Comparison of ENCODE assay signal across 8 mouse cellular contexts in genomic region chr11:102406900-102407833, GRCm38 (mm10). TPM values are rescaled to one million over a fixed set of nuclear protein-coding genes. Genes with fewer than 3 reads are reported as not detected.
DNase-seq lines count a peak whose midpoint lies in the region; ATAC-seq lines count a peak whose summit lies in the region.

No protein-coding gene starts in this region.

- H3K9me3 ChIP-seq in hindbrain, embryonic 13.5 days, result no peaks in the 10 kb centered on the region

- no peaks in the 10 kb centered on the region for H3K27me3 ChIP-seq in hindbrain, embryonic 13.5 days

- DNase-seq in T-cell, adult 2 months (ENCODE audit: low spot score), result peak; percentile 84
- peak; percentile 95 to 97 for DNase-seq in cerebellum, postnatal 14 days
- DNase-seq in frontal cortex, postnatal 14 days (ENCODE audit: low spot score in 2 of 2), result peak; percentile 67 to 81
- peak; percentile 81 for DNase-seq in left cerebral cortex, adult 11 months (ENCODE audit: low spot score)
- peak; percentile 91 for DNase-seq in lung, postnatal 36 days
- peak; percentile 94 for DNase-seq in retina, embryonic 14.5 days (ENCODE audit: low spot score)
- DNase-seq in thymus, postnatal 36 days, result peak; percentile 92 to 93

- peak; percentile 65 for ATAC-seq in hindbrain, embryonic 13.5 days (ENCODE audit: low FRiP score)

- H3K36me3 ChIP-seq in hindbrain, embryonic 13.5 days, result peaks cover 28% of the 10 kb centered on the region

- peak overlapping the region; percentile 77 for H3K4me3 ChIP-seq in hindbrain, embryonic 13.5 days

- WGBS in hindbrain, embryonic 13.5 days, result under 1% methylated on average over 85 of the region's 85 CpGs

- peaks cover 34% of the 10 kb centered on the region for H3K4me1 ChIP-seq in hindbrain, embryonic 13.5 days (replicated peaks)

- H3K9ac ChIP-seq in hindbrain, embryonic 13.5 days, result peak overlapping the region; percentile 93

- peak overlapping the region; percentile 93 for H3K4me2 ChIP-seq in hindbrain, embryonic 13.5 days

- H3K27ac ChIP-seq in hindbrain, embryonic 13.5 days, result peak overlapping the region; percentile 92

RNA-seq across cellular contexts. Expression of gene Slc25a39, which starts 0.6 kb away (rescaled TPM):
- polyA plus RNA-seq in hindbrain, embryonic 13.5 days (2015; fragmentation: Nextera tagmentation; extraction: Ambion mirVana), result 139 and 147 TPM in 2 replicates

RNA-seq across cellular contexts. Expression of gene Rundc3a, which starts 14.0 kb away (rescaled TPM):
- 135 and 144 TPM in 2 replicates for polyA plus RNA-seq in hindbrain, embryonic 13.5 days (2015; fragmentation: Nextera tagmentation; extraction: Ambion mirVana)

RNA-seq across cellular contexts. Expression of gene Grn, which starts 22.9 kb away (rescaled TPM):
- 76.5 and 77.3 TPM in 2 replicates for polyA plus RNA-seq in hindbrain, embryonic 13.5 days (2015; fragmentation: Nextera tagmentation; extraction: Ambion mirVana)

RNA-seq across cellular contexts. Expression of gene Fam171a2, which starts 40.3 kb away (rescaled TPM):
- 15.9 and 17.1 TPM in 2 replicates for polyA plus RNA-seq in hindbrain, embryonic 13.5 days (2015; fragmentation: Nextera tagmentation; extraction: Ambion mirVana)

RNA-seq across cellular contexts. Expression of gene Slc4a1, which starts 41.2 kb away (rescaled TPM):
- polyA plus RNA-seq in hindbrain, embryonic 13.5 days (2015; fragmentation: Nextera tagmentation; extraction: Ambion mirVana), result 4.4 and 5.0 TPM in 2 replicates

Comparison
In these comparisons a context has a peak if more than half of its experiments do, and no peak if none do; other contexts are left out.
1. Peak in every context shown above with its lines: DNase-seq, ATAC-seq, H3K4me3 ChIP-seq and H3K27ac ChIP-seq.